8 mouse cellular contexts compared by ENCODE assay signal in the genomic region with DNA sequence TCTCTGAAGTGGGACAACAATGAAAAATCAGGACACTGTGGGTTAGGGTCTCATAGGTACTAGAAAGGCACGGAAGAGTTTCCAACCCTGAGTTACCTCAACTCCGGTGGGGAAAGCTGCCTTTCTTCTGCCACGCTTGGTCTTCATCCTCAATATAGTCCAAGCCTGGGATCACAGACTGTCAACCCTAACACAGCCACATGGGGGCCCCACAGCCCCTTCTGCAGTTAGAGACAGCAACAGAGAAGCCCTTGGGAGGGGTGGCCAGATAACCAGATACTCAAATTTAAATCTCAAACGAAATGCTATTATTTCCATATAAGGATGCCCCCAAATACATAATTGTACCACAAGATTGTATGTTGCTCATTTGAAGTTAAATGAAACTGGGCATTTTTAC. TPM values are rescaled to one million over a fixed set of nuclear protein-coding genes. Genes with fewer than 3 reads are reported as not detected.
A peak's percentile ranks its signal among the peaks of the same experiment; 100 is the strongest.
DNase-seq lines count a peak whose midpoint lies in the region; ATAC-seq and TF ChIP-seq lines count a peak whose summit lies in the region.

No protein-coding gene starts in this region.

- no peak overlapping the region for H3K4me3 ChIP-seq in bone marrow, adult 2 months (replicated peaks; ENCODE audit: control insufficient read depth, low read depth, low read length)
- no peak overlapping the region for H3K4me3 ChIP-seq in heart, embryonic 15.5 days

- TF ChIP-seq POLR2A in bone marrow, adult 2 months (IDR thresholded peaks at IDR 0.05; ENCODE audit: borderline replicate concordance, control insufficient read depth, low read depth, low read length): no peak

- H3K9me3 ChIP-seq in heart, embryonic 15.5 days (replicated peaks): no peaks in the 10 kb centered on the region

- H3K9ac ChIP-seq in heart, embryonic 15.5 days: no peak overlapping the region

- TF ChIP-seq CTCF in bone marrow, adult 2 months (IDR thresholded peaks at IDR 0.05; ENCODE audit: control insufficient read depth, insufficient read depth, low read length): peak; percentile 50; the same call in 1 of the 2 replicates

- H3K4me2 ChIP-seq in heart, embryonic 15.5 days: peak overlapping the region; percentile 49; the same call in 1 of the 2 replicates

- H3K4me1 ChIP-seq in bone marrow, adult 2 months (ENCODE audit: control insufficient read depth, insufficient read depth, low read length): no peaks in the 10 kb centered on the region
- H3K4me1 ChIP-seq in heart, embryonic 15.5 days (replicated peaks): peaks cover 29% of the 10 kb centered on the region

- no peak overlapping the region for H3K27ac ChIP-seq in bone marrow, adult 2 months (ENCODE audit: control insufficient read depth, insufficient read depth, low read depth, low read length, poor library complexity)
- H3K27ac ChIP-seq in heart, embryonic 15.5 days: peak overlapping the region; percentile 83

- 0 out of 2 replicates have a peak, but pooled peaks have one; percentile 55 for ATAC-seq in frontal cortex, adult (ENCODE audit: low TSS enrichment)
- ATAC-seq in heart, embryonic 15.5 days (replicated peaks; ENCODE audit: insufficient number of reproducible peaks, insufficient read depth, low FRiP score, low read depth): no peak
- no peak; the same call in 1 of the 2 replicates for ATAC-seq in erythroid progenitor cell, adult 5-6 weeks (replicated peaks; ENCODE audit: low FRiP score, poor library complexity, severe bottlenecking)

- H3K36me3 ChIP-seq in heart, embryonic 15.5 days: no peaks in the 10 kb centered on the region

- H3K27me3 ChIP-seq in heart, embryonic 15.5 days: no peaks in the 10 kb centered on the region

- no peak for DNase-seq in frontal cortex, postnatal 25 days (ENCODE audit: low spot score in 2 of 2)
- DNase-seq in CD8-positive naive resting alpha-beta T cell, adult 2 months (ENCODE audit: low read depth in 2 of 2, low spot score in 2 of 2): peak; percentile 30 to 40
- peak; percentile 16 to 51 for DNase-seq in layer of hippocampus, adult 18-20 months (ENCODE audit: low spot score in 2 of 2)
- peak; percentile 58 to 72 for DNase-seq in lung, postnatal 4 days

- 42% methylated on average over 4 of the region's 4 CpGs for WGBS in bone marrow, adult 2 months
- WGBS in heart, embryonic 15.5 days: 51% methylated on average over 4 of the region's 4 CpGs

RNA-seq across cellular contexts. Expression of a gene that starts 0.5 kb away (rescaled TPM):
- 10.7 and 59.3 TPM in 2 replicates for polyA plus RNA-seq in bone marrow, adult 2 months (2011; ENCODE audit: insufficient read depth, insufficient read length, low replicate concordance, missing spikeins)
- polyA plus RNA-seq in heart, embryonic 15.5 days (2015; fragmentation: Nextera tagmentation; extraction: Ambion mirVana): 3.7 and 5.1 TPM in 2 replicates
- total RNA-seq in layer of hippocampus, adult 18-20 months (2021): 1 to 10 TPM; 1.1 to 1.7 TPM
- total RNA-seq in erythroid progenitor cell, adult 5-6 weeks (2015; ENCODE audit: low replicate concordance): 1.3 and 1.8 TPM in 2 replicates
- total RNA-seq in erythroid progenitor cell, adult 5-6 weeks (2017; ENCODE audit: low replicate concordance): under 0.01 and 0.23 TPM in 2 replicates

RNA-seq across cellular contexts. Expression of a gene that starts 46.0 kb away (rescaled TPM):
- polyA plus RNA-seq in bone marrow, adult 2 months (2011; ENCODE audit: insufficient read depth, insufficient read length, low replicate concordance, missing spikeins): 12.1 and 21.2 TPM in 2 replicates
- 38.9 and 45.1 TPM in 2 replicates for polyA plus RNA-seq in heart, embryonic 15.5 days (2015; fragmentation: Nextera tagmentation; extraction: Ambion mirVana)
- 10 to 100 TPM; 43.8 to 43.9 TPM for total RNA-seq in layer of hippocampus, adult 18-20 months (2021)
- 9.6 and 13.7 TPM in 2 replicates for total RNA-seq in erythroid progenitor cell, adult 5-6 weeks (2015; ENCODE audit: low replicate concordance)
- total RNA-seq in erythroid progenitor cell, adult 5-6 weeks (2017; ENCODE audit: low replicate concordance): 21.9 and 28.9 TPM in 2 replicates

Comparison
In these comparisons a context has a peak if more than half of its experiments do, and no peak if none do; other contexts are left out.
1. DNase-seq: peak in CD8-positive naive resting alpha-beta T cell, adult 2 months (2 of 2), layer of hippocampus, adult 18-20 months (2 of 2) and lung, postnatal 4 days (2 of 2); none in frontal cortex, postnatal 25 days (0 of 2).